Mouse (Mus musculus): Measurements from ENCODE around the gene Srpk2.
"Not testable (repeated sequence)": the region's sequence is repeated elsewhere in the genome, so short reads cannot be mapped to it uniquely, and the experiment has no call there.

Gene Srpk2

GRCm38 (mm10) chr5:23505578-23505977, 178.8 kb downstream of the Srpk2 start:
- no peak for DNase-seq (ENCODE audit: low spot score in 2 of 2)

- no peak for DNase-seq (ENCODE audit: low spot score in 2 of 2)
Observed at GRCm38 (mm10) chr5:23502317-23502937, 182.0 kb downstream of the Srpk2 start.

DNA sequence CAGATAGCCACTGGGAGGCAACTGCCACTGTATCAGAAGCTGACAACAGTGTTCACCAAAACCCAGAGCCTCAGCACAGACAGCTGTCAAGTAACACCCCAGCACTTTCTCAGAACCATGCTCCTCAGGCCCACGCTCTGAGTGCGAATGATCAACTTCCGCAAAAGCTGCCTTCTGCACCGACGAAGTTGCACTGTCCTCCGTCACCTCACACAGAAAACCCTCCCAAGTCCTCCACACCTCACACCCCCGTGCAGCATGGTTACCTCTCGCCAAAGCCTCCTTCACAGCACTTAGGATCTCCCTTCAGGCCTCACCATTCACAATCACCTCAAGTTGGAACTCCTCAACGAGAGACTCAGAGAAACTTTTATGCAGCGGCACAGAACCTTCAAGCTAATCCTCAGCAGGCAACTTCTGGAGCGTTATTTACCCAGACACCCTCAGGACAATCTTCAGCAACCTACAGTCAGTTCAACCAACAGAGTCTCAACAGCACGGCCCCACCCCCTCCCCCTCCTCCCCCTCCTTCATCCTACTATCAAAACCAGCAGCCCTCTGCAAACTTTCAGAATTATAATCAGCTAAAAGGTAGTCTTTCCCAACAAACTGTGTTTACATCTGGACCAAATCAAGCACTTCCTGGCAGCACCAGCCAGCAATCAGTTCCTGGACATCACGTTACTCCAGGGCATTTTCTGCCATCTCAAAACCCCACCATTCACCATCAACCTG, 182.7 kb downstream of the Srpk2 start:
- DNase-seq (ENCODE audit: low spot score in 2 of 2), result no peak

DNA sequence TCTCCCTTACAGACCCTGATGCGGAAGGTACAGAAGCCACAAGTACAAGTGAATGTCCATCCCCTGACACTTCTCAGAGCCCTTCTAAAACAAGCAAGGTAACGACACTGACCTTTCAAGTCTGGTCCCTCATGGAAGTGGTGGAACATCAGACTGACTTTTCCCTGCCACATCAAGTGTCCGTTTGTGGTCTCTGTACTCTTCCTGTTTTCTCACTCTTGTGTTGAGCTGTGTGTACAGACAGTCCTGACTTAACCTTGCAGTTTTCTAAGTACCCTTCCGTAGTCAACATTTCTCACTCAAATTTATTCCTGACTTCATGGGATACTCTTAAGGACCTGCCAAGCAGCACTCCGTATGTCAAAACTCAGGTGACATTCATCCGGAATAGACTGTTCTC, 183.7 kb downstream of the Srpk2 start:
- DNase-seq (ENCODE audit: low spot score in 2 of 2), result no peak

DNA sequence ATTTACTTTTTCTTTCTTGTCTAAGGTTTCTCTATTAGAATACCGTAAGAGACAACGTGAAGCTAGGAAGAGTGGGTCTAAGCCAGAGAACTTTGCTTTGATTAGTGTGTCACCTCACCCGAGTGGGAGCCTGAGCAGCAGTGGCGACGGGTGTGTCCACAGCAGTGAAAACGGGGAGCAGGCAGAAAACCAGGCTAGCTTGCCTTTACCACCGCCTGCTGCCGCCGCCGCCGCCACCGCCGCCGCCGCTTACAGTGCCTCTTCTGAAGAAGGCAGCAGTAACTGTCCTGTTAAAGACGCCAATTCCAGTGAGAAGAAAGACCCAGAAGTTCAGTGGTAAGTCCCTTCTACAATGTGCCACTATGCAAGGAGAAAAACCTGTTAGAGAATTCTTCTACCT, 185.2 kb downstream of the Srpk2 start:
- DNase-seq (ENCODE audit: low spot score in 2 of 2), result no peak

DNA sequence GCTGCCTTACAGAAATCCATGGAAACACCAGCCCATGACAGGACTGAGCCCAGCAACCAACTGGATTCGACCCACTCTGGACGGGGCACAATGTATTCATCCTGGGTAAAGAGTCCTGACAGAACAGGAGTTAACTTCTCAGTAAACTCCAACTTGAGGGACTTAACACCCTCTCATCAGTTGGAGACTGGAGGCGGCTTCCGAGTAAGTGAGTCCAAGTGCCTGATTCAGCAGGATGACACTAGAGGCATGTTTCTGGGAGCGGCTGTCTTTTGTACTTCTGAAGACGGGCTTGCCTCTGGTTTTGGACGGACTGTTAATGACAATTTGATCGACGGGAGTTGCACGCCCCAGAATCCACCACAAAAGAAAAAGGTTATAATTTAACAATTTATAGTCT, 186.5 kb downstream of the Srpk2 start:
- no peak for DNase-seq (ENCODE audit: low spot score in 2 of 2)

DNA sequence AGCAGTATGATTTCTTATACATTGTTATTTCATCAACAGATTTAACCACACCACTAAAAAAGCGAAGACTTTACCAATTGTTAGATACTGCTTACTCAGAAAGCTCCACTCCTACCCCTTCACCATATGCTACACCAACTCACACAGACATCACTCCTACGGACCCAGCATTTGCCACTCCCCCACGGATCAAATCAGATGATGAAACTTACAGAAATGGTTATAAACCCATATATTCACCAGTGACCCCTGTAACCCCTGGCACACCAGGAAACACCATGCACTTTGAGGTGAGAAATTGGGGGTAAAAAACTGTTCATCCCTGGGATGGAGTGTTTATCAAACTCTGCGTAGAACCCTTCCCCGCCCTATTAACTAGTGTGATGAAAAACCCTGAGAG, 187.5 kb downstream of the Srpk2 start:
- no peak for DNase-seq (ENCODE audit: low spot score in 2 of 2)

DNA sequence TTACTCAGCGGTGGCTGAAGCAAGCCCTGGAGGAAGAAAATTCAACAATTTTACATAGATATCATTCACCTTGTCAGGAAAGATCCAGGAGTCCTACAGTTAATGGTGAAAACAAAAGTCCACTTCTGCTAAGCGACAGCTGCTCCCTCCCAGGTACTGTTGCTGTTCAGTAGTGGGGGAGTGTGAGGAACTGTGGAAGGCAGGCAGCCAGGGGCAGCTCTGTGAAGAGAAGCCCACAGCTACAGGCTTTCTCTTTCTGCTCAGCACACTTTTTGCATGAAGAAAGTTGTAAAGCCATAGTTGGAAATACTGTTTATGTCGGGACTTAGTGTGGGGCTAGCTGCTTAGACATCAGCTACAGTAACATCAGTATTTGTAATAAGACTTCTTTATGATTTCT, 188.0 kb downstream of the Srpk2 start:
- DNase-seq (ENCODE audit: low spot score in 2 of 2), result no peak

DNA sequence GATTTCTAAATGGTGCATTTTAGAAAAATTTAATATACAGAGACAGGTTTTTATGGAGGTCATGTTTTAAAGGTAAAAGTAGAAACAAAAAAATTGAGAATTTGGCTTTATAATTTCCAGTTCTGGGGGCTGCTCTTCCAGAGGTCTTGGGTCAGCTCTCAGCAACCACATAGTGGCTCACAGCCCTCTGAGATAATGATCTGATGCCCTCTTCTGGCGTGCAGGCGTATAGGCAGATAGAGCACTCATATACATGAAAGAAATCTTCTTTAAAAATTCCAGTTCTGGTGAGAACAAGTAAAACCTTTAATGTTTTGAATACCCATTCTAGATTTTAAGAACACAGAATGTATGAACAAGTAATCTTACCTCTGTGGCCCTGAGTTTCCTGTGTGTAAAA, 193.6 kb downstream of the Srpk2 start:
- no peak for DNase-seq (ENCODE audit: low spot score in 2 of 2)

GRCm38 (mm10) chr5:23489231-23489630, 195.2 kb downstream of the Srpk2 start:
- DNase-seq (ENCODE audit: low spot score in 2 of 2), result no peak

GRCm38 (mm10) chr5:23483811-23484210, 200.6 kb downstream of the Srpk2 start:
- DNase-seq (ENCODE audit: low spot score in 2 of 2), result no peak

GRCm38 (mm10) chr5:23473098-23473873, 211.1 kb downstream of the Srpk2 start:
- peak in 1 of 2 experiments; percentile 26 for DNase-seq (ENCODE audit: low spot score in 2 of 2)

GRCm38 (mm10) chr5:23466546-23466945, 217.9 kb downstream of the Srpk2 start:
- DNase-seq (ENCODE audit: low spot score in 2 of 2), result no peak

GRCm38 (mm10) chr5:23464743-23465142, 219.7 kb downstream of the Srpk2 start:
- DNase-seq (ENCODE audit: low spot score in 2 of 2), result no peak

DNA sequence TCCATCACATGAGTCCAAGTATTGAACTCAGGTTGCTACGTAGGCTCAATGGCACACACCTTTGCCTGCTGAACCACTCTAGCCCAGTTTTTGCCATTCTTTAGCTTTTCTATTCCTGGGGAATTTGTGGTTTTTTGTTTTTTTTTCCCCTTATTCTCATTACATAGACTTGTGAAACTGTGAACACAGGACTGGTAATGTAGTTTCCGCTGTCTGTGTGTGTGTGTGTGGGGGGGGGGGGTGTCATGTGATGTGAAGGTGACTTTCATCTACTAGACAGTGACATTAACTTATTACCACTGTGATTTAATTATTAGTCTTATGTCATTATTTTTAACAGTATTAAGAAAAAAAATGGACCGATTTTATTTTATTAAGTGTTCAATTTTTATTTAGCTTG, 220.2 kb downstream of the Srpk2 start:
- no peak for DNase-seq (ENCODE audit: low spot score in 2 of 2)

- DNase-seq (ENCODE audit: low spot score in 2 of 2), result no peak
Observed at GRCm38 (mm10) chr5:23461688-23462087, 222.7 kb downstream of the Srpk2 start.

GRCm38 (mm10) chr5:23453561-23453960, 230.9 kb downstream of the Srpk2 start:
- not testable (repeated sequence) for DNase-seq (ENCODE audit: low spot score in 2 of 2)
